Mouse (Mus musculus): ENCODE results near the gene Apip. TPM values are rescaled to one million over a fixed set of nuclear protein-coding genes. Genes with fewer than 3 reads are reported as not detected.
A peak's percentile ranks its signal among the peaks of the same experiment; 100 is the strongest.

Gene Apip
- total and polyA plus RNA-seq, 3 experiments = 126 to 222 (median 142) TPM

DNA sequence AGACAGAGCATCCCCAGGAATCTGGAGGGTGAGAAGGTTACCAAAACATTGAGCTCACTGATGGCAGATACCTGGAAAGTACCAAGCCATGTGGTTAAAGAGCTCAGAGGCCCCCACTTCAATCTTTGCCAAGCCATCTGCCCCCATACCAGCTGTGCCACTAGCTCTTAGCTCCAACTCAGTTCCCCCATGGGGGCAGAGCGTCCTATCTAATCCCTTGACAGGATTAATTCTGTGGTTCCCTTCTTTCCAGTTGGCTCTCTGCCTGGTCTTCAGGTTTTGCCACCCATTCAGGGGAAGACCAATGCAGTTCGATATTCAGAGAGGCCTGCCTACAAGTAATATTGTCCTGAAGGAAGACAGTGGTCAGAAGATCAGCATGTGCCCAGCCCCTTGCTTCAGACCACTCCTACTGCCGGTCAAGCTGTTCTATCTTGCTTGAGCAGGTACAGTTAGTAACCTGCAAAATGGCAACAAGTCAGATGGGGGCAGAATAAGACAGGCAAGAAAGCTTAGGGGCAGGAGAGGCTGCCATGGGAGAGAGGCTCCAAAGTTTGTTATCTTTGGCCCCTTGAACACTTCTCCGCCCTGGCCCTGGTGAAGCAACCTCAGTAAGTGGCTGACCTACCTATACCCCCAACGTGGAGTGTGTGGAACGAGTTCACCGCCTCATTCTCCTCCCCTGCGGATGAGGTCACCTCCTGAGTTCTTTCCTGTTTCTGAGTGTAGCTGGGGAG, 65.2 kb downstream of the Apip start:
- Histone ChIP-seq H3K9me3 (replicated peaks; ENCODE audit: low read length) (no peaks in the 10 kb centered on the region), H3K4me2 (ENCODE audit: insufficient read depth, low read depth, poor library complexity, severe bottlenecking) (no peak overlapping the region), H3K27me3 (replicated peaks) (no peaks in the 10 kb centered on the region), H3K79me2 (replicated peaks; ENCODE audit: control insufficient read depth, extremely low read depth, insufficient read depth, poor library complexity, severe bottlenecking) (no peaks in the 10 kb centered on the region), H3K27ac (ENCODE audit: insufficient read depth, low read depth) (no peak overlapping the region), H3K36me3 (replicated peaks in 1 of 2; ENCODE audit: control insufficient read depth in 1 of 2, insufficient read depth in 1 of 2, low read length in 1 of 2) (no peaks in the 10 kb centered on the region), H3K4me1 (ENCODE audit: control insufficient read depth in 1 of 2, insufficient read depth in 2 of 2) (peaks cover 0 to 28% of the 10 kb centered on the region in 2 experiments; a peak in 2 of 4 replicates), H3K9ac (ENCODE audit: insufficient read depth, low read depth) (no peak overlapping the region), H3K4me3 (replicated peaks in 1 of 3; ENCODE audit: low read depth in 2 of 3, low read length in 2 of 3, poor library complexity in 1 of 3) (no peak overlapping the region)
- in situ Hi-C loops (cut with MboI; ENCODE audit: low pct_ligation_motif_present, low pct_unique_long_range_greater_than_20kb, low sequenced_read_pairs) (no loop called here), dilution Hi-C loops (cut with MboI; ENCODE audit: extremely low pct_ligation_motif_present, extremely low pct_unique_long_range_greater_than_20kb, low sequenced_read_pairs) (no loop called here)
- DNase-seq (ENCODE audit: extremely low read depth) = no peak
- TF ChIP-seq IRF4 (IDR thresholded peaks at IDR 0.05; ENCODE audit: low read depth, low read length) (no peak), CTCF (conservative IDR thresholded peaks at IDR 0.05 in 1 of 2, IDR thresholded peaks at IDR 0.05 in 1 of 2; ENCODE audit: low read depth in 2 of 2, low read length in 2 of 2) (peak in 1 of 2 experiments; percentile 49; a peak in 2 of 4 replicates), SMC3 (IDR thresholded peaks at IDR 0.05; ENCODE audit: low read depth, low read length) (peak; percentile 44), HCFC1 (IDR thresholded peaks at IDR 0.05; ENCODE audit: low read depth, low read length) (no peak), UBTF (IDR thresholded peaks at IDR 0.05; ENCODE audit: low read depth, low read length) (no peak), BHLHE40 (IDR thresholded peaks at IDR 0.05; ENCODE audit: low read depth, low read length) (no peak), RAD21 (IDR thresholded peaks at IDR 0.05; ENCODE audit: low read depth, low read length) (peak; percentile 58), TCF12 (IDR thresholded peaks at IDR 0.05; ENCODE audit: low read depth, low read length) (no peak), ETS1 (conservative IDR thresholded peaks at IDR 0.05; ENCODE audit: low read depth, low read length) (no peak), PAX5 (IDR thresholded peaks at IDR 0.05; ENCODE audit: low read length) (no peak), TBP (conservative IDR thresholded peaks at IDR 0.05; ENCODE audit: low read depth, low read length) (no peak), POLR2AphosphoS2 (IDR thresholded peaks at IDR 0.05; ENCODE audit: low read depth, low read length) (no peak), USF1 (IDR thresholded peaks at IDR 0.05; ENCODE audit: low read depth, low read length) (no peak), NRF1 (IDR thresholded peaks at IDR 0.05; ENCODE audit: low read depth, low read length) (no peak)

Other genes starting within 250 kb of the Apip start
- gene Cd44, start 172.0 kb upstream of the Apip start, total RNA-seq (2012; rRNA removed) = 122 and 153 TPM in 2 replicates
- 93.3 and 112 TPM in 2 replicates for gene Cd44, start 172.0 kb upstream of the Apip start, total RNA-seq (2014; rRNA removed)
- gene Cd44, start 172.0 kb upstream of the Apip start, polyA plus RNA-seq (2012; ENCODE audit: insufficient read length, low read depth) = 95.3 and 102 TPM in 2 replicates
- gene Pdhx, start 162 bp upstream of the Apip start, total RNA-seq (2012; rRNA removed) = 66.9 and 78.9 TPM in 2 replicates
- 131 and 140 TPM in 2 replicates for gene Pdhx, start 162 bp upstream of the Apip start, total RNA-seq (2014; rRNA removed)
- gene Pdhx, start 162 bp upstream of the Apip start, polyA plus RNA-seq (2012; ENCODE audit: insufficient read length, low read depth) = 97.4 and 104 TPM in 2 replicates
- not detected in 2 replicates for gene Ehf, start 229.6 kb downstream of the Apip start, total RNA-seq (2012; rRNA removed)
- 0.31 and 0.63 TPM in 2 replicates for gene Ehf, start 229.6 kb downstream of the Apip start, total RNA-seq (2014; rRNA removed)
- 0.57 and 0.64 TPM in 2 replicates for gene Ehf, start 229.6 kb downstream of the Apip start, polyA plus RNA-seq (2012; ENCODE audit: insufficient read length, low read depth)

All from CH12.LX (cell line).